Mouse (Mus musculus) bone marrow macrophage, adult 2 months (primary cell): ENCODE data around the gene Zfp867.

Experiments used
- CTCF ChIP-seq: IDR thresholded peaks from 2 replicates; pipeline ENCODE4 v1.5.1; 2012; ENCODE audit warnings: low read depth, mild to moderate bottlenecking, low read length, moderate library complexity
- POLR2A ChIP-seq: IDR thresholded peaks from 2 replicates; pipeline ENCODE4 v1.6.1; 2012; ENCODE audit warnings: mild to moderate bottlenecking, low read depth, low read length, borderline replicate concordance

DNA sequence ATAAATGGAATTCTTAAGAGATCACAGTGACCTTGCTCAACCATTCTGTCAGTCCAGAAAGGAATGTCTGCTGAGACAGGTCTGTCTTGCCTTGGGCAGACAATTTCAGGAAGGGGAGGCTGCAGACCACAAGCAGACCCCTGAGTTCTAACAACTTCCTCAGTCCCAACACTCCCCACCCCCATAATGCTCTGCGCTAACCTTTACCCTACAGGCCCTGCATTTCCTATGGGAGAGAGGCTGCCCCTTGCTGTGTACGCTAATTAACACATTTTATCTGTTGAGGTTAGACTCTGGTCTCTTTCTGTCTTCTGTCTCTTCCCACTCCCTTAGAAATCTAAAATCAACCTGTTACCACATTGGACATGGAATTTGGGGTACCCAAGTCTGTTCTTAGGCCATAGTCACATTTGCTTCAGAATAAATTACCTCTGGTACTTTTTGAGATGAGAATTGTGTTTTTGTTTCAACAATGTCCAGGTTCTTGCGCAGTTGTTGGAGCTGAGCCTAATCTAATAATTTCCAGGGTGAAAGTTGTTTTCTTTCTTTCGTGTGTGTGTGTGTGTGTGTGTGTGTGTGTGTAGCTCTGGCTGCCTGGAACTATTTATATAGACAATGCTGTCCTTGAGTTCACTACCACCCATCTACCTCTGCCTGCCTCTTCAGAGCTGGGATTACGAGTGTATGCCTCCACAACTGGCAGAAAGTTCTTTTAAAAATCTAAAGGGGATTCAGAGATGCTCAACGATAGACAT lies 47.6 kb upstream of the Zfp867 start:
- TF ChIP-seq POLR2A (no peak), CTCF (no peak)
